Mouse (Mus musculus): ENCODE data around the gene Arid5b.

The Arid5b gene

DNA sequence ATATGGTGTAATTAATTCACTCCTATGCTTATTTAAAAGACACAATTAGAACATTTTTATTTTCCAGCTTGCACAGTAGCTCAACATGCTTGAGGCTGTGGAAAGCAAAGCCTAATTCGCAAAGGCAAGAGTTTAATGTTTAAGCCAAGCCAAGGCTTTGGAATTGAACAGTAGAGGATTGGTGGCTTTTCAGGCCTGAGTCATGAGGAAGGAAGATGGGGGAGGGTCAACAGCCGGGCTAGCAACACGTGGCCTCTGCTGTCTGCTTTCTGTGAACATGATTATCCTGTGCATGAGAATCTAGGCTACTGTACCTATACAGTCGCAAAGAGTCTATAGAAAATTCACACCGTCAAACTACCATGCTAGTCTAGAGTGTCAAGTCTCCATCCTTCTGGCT is 9.9 kb downstream of the Arid5b start:
- DNase-seq (ENCODE audit: low spot score) = no peak

DNA sequence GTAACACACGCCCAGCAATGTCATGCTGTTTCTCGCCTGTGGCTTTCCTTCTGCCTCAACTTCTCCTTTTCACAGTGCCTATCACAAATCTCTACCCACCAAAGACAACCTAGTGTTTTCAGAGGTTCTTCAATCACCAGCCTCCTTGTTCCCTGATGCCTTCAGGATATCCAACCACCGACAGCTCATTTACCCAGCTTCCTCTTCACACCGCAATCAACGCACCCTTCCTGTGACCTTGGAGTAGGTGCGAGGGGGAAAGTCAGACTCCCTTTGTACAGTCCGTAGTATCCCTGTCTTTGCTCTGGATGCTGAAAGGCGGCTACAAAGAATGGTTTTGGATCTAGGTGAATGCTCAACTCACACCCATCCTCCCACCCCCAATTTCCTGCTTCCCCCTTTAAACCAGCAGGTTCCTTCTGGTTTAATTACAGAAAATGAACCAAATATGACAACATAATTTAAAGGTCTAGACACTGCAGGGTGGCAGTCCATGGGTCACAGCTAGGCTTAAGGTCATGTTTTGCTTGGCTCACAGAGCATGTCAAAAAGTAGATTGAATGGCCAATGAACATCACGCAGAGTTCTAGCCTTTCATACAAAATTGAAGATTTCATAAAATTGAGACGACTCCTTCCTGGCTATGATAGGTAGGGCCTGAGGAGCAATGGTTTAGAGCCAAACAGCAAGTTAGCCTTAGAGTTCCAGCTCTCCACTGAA is 14.4 kb downstream of the Arid5b start:
- no peak for DNase-seq (ENCODE audit: low spot score)

DNA sequence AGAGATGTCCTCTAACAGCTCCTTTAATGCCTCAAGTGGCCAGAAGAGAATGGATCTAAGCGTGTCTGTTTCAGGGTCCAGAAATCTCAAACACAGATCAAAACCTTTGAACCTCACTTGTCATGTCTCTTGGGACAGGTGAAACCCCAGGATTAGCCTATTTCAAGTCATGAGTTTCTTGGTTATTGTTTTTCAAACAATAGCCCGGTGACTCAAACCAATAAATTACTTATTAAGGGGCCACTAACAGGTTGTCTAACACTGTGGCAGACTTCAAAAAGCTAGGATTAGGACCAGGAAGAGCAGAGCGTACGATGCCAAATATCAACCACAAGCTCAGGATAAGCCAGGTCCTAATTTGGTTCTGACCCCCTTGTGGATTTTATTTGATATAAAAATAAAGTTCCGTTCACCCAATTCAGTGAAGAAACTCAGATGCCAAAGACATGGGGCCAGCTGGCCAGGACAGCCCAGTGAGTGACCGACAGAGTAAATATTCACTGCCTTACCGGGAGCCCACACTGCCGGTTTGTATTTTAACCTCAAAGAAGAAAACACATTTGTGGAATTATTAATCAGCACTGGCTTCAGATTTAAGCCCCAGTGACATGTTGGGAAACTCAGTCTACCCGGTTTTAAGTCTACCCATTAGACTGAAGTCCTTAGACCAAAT is 15.1 kb downstream of the Arid5b start:
- DNase-seq (ENCODE audit: low spot score) = no peak

DNA sequence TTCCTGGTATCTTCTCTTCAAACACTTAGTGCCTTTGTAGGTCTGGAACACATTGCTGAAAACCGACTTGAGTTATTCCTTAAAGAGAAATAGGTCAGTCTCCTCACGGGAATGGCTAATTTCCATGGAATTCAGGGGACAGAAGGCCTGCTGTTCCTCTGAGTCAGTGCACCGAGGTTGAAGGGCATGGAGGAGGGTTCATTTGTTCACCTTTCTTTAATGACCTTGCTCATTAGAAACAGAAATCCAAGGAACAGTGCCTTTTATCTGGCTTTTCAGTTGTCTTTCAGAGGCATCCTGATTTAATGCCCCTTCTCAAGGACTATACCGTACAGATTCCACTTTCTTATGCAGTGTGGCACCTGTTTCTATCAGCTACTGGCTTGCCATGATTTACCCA is 18.9 kb downstream of the Arid5b start:
- DNase-seq (ENCODE audit: low spot score) = no peak

DNA sequence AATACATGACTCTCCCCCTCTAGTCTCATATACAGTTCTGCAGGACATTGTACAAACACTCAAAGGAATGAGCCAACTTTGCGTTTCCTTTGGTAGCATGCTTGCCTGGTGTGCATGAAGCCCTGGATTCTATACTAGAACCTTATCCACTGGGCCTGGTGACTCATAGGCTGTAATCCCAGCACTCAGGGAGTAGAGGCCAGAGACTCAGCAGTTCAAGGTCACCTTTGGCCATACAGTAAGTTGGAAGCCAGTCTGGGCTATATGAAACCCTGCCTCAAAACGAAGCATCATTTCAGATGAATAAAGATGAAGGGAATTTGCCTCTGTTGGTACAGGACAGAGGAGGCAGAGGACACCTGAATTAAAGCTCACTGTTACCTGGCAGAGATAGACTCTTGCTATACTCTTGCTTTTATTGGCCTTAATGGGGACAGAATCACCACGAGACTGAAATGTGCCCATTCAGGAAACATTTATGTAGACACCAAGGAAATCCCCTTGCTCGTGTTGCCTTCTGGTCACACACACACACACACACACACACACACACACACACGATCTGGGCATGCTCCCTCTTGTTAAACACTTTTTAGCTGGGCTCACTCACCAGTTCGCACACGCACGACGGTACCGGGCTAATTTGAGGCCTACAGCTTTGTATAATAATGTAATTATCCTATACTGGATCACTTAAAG is 21.0 kb downstream of the Arid5b start:
- no peak for DNase-seq (ENCODE audit: low spot score)

DNA sequence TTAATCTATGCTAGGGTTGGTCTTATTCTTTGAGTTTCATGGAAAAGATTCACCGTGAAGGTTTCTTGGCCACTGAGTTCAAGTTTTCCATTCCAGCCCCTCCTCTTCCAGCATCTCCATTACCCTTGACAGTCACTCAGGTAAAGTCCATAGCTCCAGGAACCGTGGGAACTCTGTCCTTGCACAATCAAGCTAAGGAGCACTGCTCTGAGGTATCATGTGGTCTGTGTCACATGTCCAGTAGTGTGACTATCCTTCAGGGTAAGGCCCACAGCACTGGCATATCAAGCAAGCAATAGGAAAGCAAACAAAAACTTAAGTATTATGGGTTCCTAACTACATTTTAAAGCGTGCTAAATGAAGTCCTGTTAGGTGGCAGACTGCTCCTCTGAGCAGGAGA is 22.4 kb downstream of the Arid5b start:
- no peak for DNase-seq (ENCODE audit: low spot score)

DNA sequence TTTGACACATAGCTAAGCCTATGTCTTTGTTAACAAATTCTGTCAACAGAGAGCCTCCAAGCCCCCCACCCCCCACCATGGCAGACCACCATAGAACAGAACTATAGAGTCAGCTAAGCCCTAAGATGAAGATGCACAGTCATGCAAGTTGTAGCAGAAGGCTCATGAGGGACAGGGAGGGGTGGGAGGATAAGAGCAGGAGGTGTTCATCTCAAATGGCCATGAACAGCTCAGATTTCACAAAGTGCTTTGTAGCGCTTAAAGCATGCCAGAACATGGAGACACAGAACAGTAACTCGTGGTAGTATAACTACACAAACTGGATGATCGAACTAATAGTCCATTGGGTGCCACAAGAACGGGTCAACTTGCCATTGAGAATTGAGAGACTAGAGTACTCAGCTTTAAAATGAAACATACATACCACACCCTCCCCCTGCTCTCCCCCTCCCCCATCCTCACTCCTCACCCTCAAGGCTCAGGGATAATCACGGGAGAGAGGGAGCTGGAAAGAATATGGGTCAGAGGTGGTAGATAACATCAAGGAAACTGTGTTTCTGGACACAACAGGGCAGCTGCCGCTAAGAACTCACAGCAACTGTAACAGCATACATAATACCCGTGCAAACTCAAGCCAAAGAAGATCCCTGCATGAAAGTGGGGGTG is 25.0 kb downstream of the Arid5b start:
- DNase-seq (ENCODE audit: low spot score) = no peak

DNA sequence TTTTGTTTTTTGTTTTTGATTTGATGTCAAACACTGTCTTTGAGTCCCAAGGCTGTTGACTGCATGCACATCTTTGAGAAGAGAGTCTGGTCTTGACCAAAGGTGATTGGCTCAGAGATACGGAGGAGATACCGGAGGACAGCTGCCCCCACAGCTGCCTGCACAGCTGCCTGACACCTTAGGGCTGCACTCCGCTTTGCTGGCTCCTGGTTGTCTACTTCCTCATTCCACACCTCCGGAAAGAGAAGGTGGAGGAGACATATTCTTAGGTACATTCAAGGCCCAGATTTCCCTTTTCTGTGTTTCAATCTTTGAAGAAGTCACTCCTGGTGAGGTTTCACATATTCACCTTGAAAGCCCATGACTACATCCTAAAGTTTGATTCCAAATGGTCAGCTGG is 25.9 kb downstream of the Arid5b start:
- no peak for DNase-seq (ENCODE audit: low spot score)

DNA sequence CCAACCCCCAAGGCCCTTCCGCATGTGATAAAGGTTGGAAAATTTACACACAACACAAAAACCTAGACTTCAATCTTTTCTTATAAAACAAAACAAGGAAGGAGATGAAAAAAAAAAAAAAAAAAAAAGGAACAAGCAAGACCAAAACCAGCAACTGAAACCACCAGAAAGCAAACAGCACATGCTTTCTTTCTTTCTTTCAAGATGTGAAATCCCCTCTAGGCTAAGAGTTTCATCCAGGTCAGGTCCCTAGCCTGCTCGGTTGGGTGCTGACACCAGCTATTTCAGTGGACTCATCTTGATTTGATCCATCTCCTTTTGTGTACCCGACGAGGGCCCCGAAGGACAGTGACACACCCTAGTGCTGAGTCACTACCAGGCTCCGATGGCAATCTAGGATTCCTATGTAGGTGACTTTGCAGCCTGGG is 29.2 kb downstream of the Arid5b start:
- DNase-seq (ENCODE audit: low spot score) = no peak

DNA sequence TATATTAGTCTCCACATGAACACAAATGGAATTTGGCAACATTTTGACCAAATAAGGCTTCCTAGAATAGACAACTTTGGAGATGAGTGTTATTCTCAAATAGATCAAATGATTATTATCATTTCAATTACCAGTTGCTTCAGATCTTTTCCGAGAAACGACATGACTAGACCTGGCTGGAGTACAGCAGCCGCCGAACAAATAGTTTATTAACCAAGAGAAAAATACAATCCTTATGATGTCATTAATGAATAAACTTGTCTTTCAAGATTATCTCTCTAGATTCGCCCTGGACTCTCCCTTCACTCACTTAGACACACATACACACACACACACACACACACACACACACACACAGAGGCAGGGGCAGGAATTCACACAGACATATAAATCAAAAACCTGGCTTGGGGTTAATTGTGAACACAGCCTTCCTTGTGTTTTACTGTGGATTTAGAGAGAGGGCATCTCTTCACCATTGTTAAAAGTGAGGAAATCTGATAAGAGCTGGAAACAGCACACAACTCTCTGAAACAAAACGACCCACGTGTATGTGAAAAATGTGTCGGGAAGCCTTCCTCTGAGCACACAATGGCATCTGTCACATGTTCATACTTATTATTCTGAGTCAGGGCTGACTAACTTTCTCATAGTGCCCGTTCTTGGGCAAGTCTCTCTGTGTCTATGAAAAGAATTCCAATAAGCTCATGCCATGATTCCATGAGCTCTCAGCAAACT is 30.1 kb downstream of the Arid5b start:
- DNase-seq (ENCODE audit: low spot score) = no peak

DNA sequence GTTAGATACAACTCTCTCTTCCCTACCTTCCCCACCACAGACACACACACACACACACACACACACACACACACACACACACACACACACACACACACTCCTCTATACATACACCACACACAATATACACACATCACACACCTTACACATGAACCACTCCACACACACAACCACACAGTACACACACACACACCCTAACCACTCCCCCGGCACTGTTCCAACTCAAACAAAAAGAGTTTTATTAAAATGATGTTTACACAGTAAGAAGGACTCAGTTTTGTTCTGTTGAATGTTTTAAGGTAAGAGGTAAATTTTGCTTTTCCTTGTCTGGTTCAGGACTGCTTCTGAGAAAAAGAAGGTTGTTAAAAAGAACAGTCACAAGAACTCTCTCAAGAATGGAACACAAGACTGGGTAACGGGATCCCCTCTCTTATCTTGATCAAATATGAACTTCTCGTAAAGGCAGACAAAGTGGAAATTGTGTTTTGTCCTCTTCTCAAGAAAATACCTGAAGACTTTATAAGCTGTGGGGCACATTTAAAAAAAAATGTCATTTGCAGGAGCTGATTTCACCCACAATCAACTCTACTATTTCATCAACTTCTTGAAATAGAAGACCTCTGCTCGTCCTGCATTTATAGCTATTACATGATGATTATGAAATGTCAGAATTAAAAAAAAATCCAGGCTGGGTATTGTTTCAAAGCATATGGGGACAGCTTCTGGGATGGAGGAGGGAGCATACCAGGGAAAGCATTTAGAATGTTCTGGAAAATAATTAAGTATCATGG is 30.9 kb downstream of the Arid5b start:
- no peak for DNase-seq (ENCODE audit: low spot score)

DNA sequence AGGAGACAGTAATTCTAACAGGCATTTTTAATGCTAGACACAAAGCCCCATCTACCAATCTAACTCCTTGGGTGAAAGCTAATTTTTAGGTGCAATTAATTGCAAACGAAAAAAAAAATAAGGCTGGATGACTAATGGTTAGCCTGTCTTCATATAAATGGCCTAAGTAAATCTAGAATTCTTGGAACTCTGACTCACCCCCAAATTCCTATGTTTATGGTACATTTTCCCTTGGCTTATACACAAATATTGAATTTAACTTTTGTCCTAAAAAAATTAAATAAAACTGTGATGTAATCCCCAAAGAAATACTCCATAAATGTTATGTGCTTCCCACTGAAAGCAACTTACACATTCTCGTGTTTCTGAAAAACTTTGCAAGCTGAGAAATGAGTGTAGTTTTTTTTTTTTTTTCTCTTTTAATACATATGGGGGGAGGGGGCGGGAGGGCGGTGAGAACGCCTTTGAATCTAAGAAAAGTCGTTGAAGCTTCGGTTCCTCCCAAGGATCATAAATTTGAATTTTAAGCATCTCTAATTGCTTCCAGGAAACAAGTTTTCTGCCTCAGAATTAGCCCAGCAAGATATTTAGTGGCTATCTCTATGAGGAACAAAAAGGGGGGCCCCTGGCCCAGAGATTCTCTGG is 31.8 kb downstream of the Arid5b start:
- no peak for DNase-seq (ENCODE audit: low spot score)

DNA sequence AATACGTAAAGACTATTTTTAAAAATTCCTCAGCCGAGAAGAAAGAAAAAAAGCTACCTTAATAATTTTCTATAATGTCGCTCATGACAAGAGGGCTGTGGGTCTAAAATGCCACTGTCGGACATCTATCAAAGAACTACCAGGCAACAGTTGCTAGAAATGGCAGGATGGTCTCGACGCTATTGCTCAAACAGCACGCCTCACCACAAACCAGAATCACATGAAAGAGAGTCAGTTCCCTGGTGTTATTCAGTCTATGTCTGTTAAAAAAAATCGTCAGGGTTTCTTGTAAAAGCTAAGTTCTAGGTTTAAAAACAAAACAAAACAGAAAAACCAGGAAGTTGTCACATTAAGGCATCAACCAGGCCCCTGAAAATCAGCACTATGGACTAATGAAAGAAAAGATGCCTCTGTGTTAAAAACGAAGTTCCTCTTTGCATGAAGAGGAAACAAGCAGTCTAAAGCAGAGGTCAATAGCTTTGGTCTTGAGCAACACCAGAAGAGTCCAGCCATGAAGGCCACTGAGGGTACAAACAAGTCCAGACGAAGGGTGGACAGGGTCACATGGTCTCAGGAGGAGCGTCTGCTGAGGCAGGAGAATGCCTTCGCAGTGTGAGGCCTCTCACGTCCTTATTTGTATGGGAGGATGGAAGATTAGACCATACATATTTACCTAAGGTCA is 37.6 kb downstream of the Arid5b start:
- no peak for DNase-seq (ENCODE audit: low spot score)

DNA sequence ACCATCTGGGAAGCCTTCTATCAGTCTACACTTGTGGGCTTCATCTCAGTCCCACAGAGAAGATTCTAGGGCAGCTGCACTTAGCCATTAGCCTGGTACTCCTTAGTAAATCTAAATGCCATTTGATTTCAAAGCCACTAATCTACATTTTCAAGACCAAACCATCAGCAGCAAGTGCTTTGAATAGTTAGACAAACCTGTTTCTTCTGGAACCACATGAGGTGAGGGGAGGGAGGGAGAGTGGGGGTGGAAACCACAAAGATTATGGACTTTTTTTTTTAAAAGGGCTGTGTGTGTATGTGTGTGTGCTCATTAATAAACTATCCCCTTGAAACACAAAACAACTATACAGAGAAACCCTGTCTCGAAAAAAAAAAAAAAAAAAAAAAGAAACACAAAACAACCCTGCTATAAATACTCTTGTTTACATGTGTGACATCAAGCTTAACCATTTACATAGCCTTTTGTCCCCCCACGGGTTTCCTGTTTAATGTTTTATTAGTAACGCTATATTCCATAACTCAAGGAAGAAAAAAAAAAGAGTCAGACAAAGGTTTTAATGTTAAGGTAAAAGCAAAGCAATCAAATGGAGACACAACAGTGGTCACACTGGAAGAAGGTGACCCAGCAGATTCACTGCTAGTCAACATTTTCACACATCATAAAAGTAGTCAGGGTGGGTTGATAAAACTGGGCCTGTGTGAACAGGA is 38.3 kb downstream of the Arid5b start:
- DNase-seq (ENCODE audit: low spot score) = no peak

DNA sequence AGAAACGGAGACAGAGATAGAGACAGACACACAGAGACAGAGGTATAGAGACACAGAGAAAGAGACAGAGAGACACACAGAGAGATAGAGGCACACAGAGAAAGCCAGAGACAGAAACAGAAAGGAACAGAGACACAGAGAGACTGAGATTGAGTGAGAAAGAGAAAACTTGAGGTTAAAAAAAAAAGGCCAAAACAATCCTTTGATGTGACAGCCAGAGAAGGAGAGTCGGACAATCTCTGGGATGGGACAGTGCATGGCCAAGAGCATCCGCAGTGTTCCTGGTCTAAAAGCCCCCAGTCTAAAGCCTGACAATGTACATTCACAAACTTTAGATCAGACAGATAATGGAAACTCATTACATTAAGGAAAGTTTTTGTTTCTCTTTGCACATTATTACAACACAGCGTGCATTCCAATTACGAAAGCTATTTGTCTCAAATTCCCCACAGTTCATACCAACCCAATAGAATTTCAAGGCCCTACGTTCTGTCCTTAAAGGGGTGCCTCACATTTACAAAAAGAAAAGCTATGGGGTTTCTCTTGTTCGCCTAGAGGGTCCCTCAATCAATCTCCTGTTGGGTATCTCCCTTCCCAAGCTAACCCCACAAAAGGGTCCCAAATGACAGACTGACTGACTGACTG is 39.0 kb downstream of the Arid5b start:
- no peak for DNase-seq (ENCODE audit: low spot score)

DNA sequence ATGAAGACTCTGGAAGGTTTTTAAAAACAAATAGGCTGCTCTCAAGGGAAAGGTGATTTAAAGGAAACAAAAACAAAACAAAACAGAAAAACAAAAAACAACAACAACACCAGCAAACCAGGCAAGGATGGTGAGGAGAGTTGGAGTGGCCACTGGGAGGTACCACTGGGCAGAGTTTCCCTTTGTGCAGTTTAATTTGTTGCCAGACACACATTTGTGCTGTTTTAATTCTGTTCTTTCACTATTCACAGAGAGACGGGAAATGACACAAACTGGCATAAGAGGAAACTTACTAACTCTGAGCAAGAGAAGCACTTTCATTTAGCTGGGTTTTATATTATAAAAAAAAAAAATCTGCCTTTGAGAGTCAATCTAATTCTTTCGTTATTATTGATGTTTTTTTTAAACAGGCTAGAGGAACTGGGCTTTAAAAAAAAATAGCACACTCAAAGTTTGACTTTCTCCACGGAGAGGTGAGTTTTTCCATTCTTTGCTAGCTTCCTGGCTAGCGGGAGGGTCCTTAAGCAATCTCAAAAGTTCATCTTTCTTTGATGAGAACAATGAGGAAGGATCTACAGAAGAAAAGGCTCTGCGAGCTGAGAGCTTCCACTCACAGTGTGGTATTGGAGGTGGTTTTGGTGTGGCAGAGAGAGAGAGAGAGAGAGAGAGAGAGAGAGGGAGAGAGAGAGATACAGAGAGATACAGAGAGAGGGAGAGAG is 39.7 kb downstream of the Arid5b start:
- no peak for DNase-seq (ENCODE audit: low spot score)

DNA sequence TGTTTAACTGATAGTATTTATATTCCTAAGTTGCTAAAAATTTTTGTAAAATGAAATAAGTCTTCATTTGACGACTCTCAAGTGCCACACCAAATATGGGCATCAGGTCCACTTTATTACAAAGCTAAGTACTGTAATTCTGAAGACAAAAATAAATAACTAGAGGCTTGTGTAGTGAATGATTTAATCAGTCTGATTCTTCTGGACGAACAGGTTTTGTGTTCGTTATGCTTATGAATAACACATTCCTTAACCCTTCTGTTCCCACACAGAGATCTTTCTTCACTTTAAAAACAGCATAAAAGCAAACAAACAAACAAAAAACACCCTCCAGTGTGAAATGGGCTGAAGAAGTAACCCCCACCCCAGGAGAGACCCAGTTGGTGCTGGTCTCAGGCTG is 40.4 kb downstream of the Arid5b start:
- DNase-seq (ENCODE audit: low spot score) = no peak

DNA sequence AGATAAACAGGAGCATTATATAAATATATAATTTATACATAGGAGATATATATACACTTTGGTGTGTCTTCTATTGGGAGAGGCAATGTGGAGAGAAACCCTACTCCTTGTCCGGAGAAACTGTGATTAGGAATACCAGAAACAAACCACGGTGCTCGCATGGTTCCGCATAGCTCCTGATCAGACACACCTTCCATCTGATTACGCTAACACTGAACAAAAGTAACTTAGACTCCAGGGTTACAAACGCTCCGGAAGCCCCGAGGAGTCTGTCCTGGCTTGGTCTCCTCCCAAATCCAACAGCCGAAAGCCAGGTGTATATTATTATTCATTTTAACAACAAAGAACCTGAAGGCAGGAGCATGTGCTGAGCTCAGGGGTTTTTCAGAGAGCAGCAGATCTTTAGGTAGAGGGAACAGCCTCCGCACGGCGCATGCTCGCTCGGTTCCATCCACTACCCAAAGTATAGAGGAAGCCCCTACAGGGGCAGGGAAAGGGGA is 41.5 kb downstream of the Arid5b start:
- no peak for DNase-seq (ENCODE audit: low spot score)

Data from left cerebral cortex, adult 11 months (tissue).